Mouse (Mus musculus) adrenal gland, adult 2 months (tissue): Measurements from ENCODE around the gene Vmn1r202. TPM values are rescaled to one million over a fixed set of nuclear protein-coding genes. Genes with fewer than 3 reads are reported as not detected.
"Not testable (repeated sequence)": the region's sequence is repeated elsewhere in the genome, so short reads cannot be mapped to it uniquely, and the experiment has no call there.

ENCODE experiments used
- DNase-seq: peaks from one replicate; pipeline ENCODE4 v3.0.0; 2021
- long read RNA-seq: library from polyadenylated mRNA; stranded (forward); transcript quantifications from one replicate; pipeline ENCODE4 v2.0.0, GENCODE M21; 2021
- polyA plus RNA-seq: library from polyadenylated mRNA; depleted of rRNA; stranded (reverse); fragments of >200 nt; gene quantifications from 2 replicates; pipeline ENCODE4 v1.2.3, GENCODE M21; 2012; rRNA removed
- total RNA-seq, 2 experiments: library from RNA; stranded (reverse); gene quantifications; 2 replicates each; pipeline ENCODE4 v1.2.3; 2021

The Vmn1r202 gene
- total RNA-seq (not detected), polyA plus RNA-seq (not detected in 2 replicates)
- long read RNA-seq, result 0 reads

- DNase-seq, result no peak
Measured at GRCm38 (mm10) chr13:22505281-22505680, at the start of gene Vmn1r202. Gene Vmn1r202, minus strand, starts transcription at chr13:22505381.

- DNase-seq, result not testable (repeated sequence)
Measured at GRCm38 (mm10) chr13:22552898-22553297, 47.7 kb upstream of the Vmn1r202 start, which contains the start of gene Vmn1r204. Gene Vmn1r204, plus strand, starts transcription at chr13:22553198.

GRCm38 (mm10) chr13:22517814-22518213, 12.6 kb upstream of the Vmn1r202 start, which contains the start of gene Vmn1r203:
Gene Vmn1r203, plus strand, starts transcription at chr13:22518114.
- DNase-seq, result no peak

GRCm38 (mm10) chr13:22502431-22502830, 2.8 kb downstream of the Vmn1r202 start:
- DNase-seq, result no peak

GRCm38 (mm10) chr13:22471623-22472022, 33.6 kb downstream of the Vmn1r202 start, which contains the start of gene Vmn1r201:
Gene Vmn1r201, plus strand, starts transcription at chr13:22471923.
- no peak for DNase-seq

- DNase-seq, result no peak
Measured at GRCm38 (mm10) chr13:22455145-22455544, 50.0 kb downstream of the Vmn1r202 start.

Other genes with a start within 250 kb of the Vmn1r202 start
- not detected for gene Vmn1r195, start 234.9 kb downstream of the Vmn1r202 start, total RNA-seq
- not detected in 2 replicates for gene Vmn1r195, start 234.9 kb downstream of the Vmn1r202 start, polyA plus RNA-seq
- gene Vmn1r196, start 215.5 kb downstream of the Vmn1r202 start, total RNA-seq, result not detected
- gene Vmn1r196, start 215.5 kb downstream of the Vmn1r202 start, polyA plus RNA-seq, result not detected in 2 replicates
- gene Vmn1r197, start 180.8 kb downstream of the Vmn1r202 start, total RNA-seq, result not detected
- not detected in 2 replicates for gene Vmn1r197, start 180.8 kb downstream of the Vmn1r202 start, polyA plus RNA-seq
- not detected for gene Vmn1r198, start 155.0 kb downstream of the Vmn1r202 start, total RNA-seq
- gene Vmn1r198, start 155.0 kb downstream of the Vmn1r202 start, polyA plus RNA-seq, result not detected in 2 replicates
- not detected for gene Vmn1r199, start 125.6 kb downstream of the Vmn1r202 start, total RNA-seq
- gene Vmn1r199, start 125.6 kb downstream of the Vmn1r202 start, polyA plus RNA-seq, result not detected in 2 replicates
- gene Vmn1r200, start 115.0 kb downstream of the Vmn1r202 start, total RNA-seq, result not detected
- not detected in 2 replicates for gene Vmn1r200, start 115.0 kb downstream of the Vmn1r202 start, polyA plus RNA-seq
- not detected for gene Vmn1r201, start 33.5 kb downstream of the Vmn1r202 start, total RNA-seq
- not detected in 2 replicates for gene Vmn1r201, start 33.5 kb downstream of the Vmn1r202 start, polyA plus RNA-seq
- gene Vmn1r203, start 12.7 kb upstream of the Vmn1r202 start, total RNA-seq, result not detected
- gene Vmn1r203, start 12.7 kb upstream of the Vmn1r202 start, polyA plus RNA-seq, result not detected in 2 replicates
- gene Vmn1r204, start 47.8 kb upstream of the Vmn1r202 start, total RNA-seq, result not detected
- gene Vmn1r204, start 47.8 kb upstream of the Vmn1r202 start, polyA plus RNA-seq, result not detected in 2 replicates
- not detected for gene Vmn1r205, start 87.6 kb upstream of the Vmn1r202 start, total RNA-seq
- gene Vmn1r205, start 87.6 kb upstream of the Vmn1r202 start, polyA plus RNA-seq, result not detected in 2 replicates
- gene Vmn1r206, start 118.9 kb upstream of the Vmn1r202 start, total RNA-seq, result not detected
- gene Vmn1r206, start 118.9 kb upstream of the Vmn1r202 start, polyA plus RNA-seq, result not detected in 2 replicates
- not detected for gene Vmn1r207-ps, start 224.2 kb upstream of the Vmn1r202 start, total RNA-seq
- not detected in 2 replicates for gene Vmn1r207-ps, start 224.2 kb upstream of the Vmn1r202 start, polyA plus RNA-seq